Mouse (Mus musculus) intestine, postnatal 0 days (tissue): ENCODE data around the gene Ubr2. TPM values are rescaled to one million over a fixed set of nuclear protein-coding genes. Genes with fewer than 3 reads are reported as not detected.

Experiments
- ATAC-seq: fragments of 200-750 bp; cut with Nextera tagmentation; 2 replicates; pipeline ENCODE4 v1.8.0; 2017; ENCODE audit warnings: mild to moderate bottlenecking, moderate TSS enrichment, moderate library complexity
- H3K27ac ChIP-seq: fragments of 300-500 bp; sonication (generic); 2 replicates; pipeline ENCODE4 v1.5.1; 2014; ENCODE audit warnings: mild to moderate bottlenecking, low read depth, low read length, moderate library complexity
- H3K27me3 ChIP-seq: fragments of 300-500 bp; sonication (generic); replicated peaks from 2 replicates; pipeline ENCODE4 v1.6.1; 2014; ENCODE audit warnings: low read length, mixed read lengths; ENCODE audit not compliant: control insufficient read depth, insufficient read depth
- H3K36me3 ChIP-seq: fragments of 300-500 bp; sonication (generic); 2 replicates; pipeline ENCODE4 v1.6.1; 2014; ENCODE audit warnings: mild to moderate bottlenecking, moderate library complexity; ENCODE audit not compliant: control insufficient read depth, insufficient read depth
- H3K4me1 ChIP-seq: fragments of 300-500 bp; sonication (generic); replicated peaks from 2 replicates; pipeline ENCODE4 v1.6.1; 2014; ENCODE audit warnings: antibody characterized with exemption, low read length, mixed read lengths; ENCODE audit not compliant: control insufficient read depth, insufficient read depth
- H3K4me2 ChIP-seq: fragments of 300-500 bp; sonication (generic); replicated peaks from 2 replicates; pipeline ENCODE4 v1.6.1; 2014; ENCODE audit warnings: low read depth, mild to moderate bottlenecking, moderate library complexity
- H3K4me3 ChIP-seq: fragments of 300-500 bp; sonication (generic); 2 replicates; pipeline ENCODE4 v1.5.1; 2014; ENCODE audit warnings: low read depth, low read length
- H3K9ac ChIP-seq: fragments of 300-500 bp; sonication (generic); 2 replicates; pipeline ENCODE4 v1.6.1; 2014; ENCODE audit warnings: mild to moderate bottlenecking, low read depth, low read length
- H3K9me3 ChIP-seq: fragments of 300-500 bp; sonication (generic); 2 replicates; pipeline ENCODE4 v1.6.1; 2016; ENCODE audit warnings: mixed run types; ENCODE audit not compliant: control insufficient read depth
- CTCF ChIP-seq: sonication (generic); IDR thresholded peaks from 2 replicates; pipeline ENCODE4 v1.5.1; 2016; ENCODE audit warnings: low read depth, mild to moderate bottlenecking, control low read depth, antibody characterized with exemption, moderate library complexity
- WGBS: fragments of 180-500 bp; shearing (Covaris S2); extraction: QIAGEN DNeasy Blood & Tissue Kit; methylation state at CpG from one replicate; pipeline ENCODE4 v1.1.7; 2014; 5-methylcytosine and 5-hydroxymethylcytosine counted together
- polyA plus RNA-seq: library from polyadenylated mRNA; unstranded; fragments of >200 nt; fragmentation: Nextera tagmentation; extraction: Ambion mirVana; gene quantifications from 2 replicates; pipeline ENCODE4 v1.2.1, GENCODE M21; 2015

The Ubr2 gene
- polyA plus RNA-seq, 1 experiment from 2014 or later, result 4.9 TPM

DNA sequence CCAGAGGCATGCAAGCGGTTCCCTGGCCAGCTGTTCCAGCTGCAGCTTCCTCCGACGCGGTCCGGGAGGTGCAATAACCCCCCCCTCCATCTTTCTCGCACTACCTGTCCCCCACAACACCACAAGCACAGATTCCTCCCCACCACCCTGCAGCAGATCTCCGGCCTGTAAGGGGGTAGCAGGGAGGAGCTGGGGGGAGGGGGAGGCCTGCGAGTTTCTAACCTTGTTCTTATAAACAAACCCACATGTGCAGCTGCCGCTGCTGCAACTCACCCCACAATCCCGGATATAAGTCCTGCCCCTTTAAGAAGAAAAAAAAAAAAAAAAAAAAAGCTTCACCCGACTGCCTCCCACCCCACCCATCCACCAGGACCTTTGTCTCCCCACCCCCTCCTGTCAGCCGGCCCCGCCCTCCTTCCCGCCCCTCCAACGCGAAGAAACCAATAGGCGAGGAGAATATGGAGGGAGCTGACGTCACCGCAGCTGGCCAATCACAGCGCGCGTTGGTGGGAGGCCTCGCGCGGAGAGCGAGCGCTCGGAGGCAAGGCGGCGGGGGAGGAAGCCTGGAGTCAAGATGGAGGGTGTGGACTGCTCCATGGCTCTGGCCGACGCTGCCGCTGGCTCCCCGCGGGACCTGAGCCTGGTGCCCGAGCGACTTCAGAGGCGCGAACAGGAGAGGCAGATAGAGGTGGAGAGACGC, 120.1 kb downstream of the Ubr2 start, which contains the start of gene Tbcc:
Tbcc (plus strand) TSS at position 569 of the 700 bp plus-strand sequence.
- Histone ChIP-seq H3K4me1 (peaks cover 21% of the 10 kb centered on the region), H3K4me2 (peak within 1 kb of the TSS; percentile 98)
- under 1% methylated on average over 40 of the region's 40 CpGs for WGBS

GRCm38 (mm10) chr17:46889450-46890084, 120.8 kb downstream of the Ubr2 start:
- H3K27ac ChIP-seq, result peak overlapping the region; percentile 92
- peaks cover 21% of the 10 kb centered on the region for H3K4me1 ChIP-seq
- TF ChIP-seq CTCF, result peak; percentile 11; the same call in 1 of the 2 replicates
- H3K4me3 ChIP-seq, result peak overlapping the region; percentile 84
- H3K36me3 ChIP-seq, result no peaks in the 10 kb centered on the region
- H3K4me2 ChIP-seq, result peak overlapping the region; percentile 98
- no peaks in the 10 kb centered on the region for H3K9me3 ChIP-seq
- H3K9ac ChIP-seq, result peak overlapping the region; percentile 71
- peak; percentile 13; the same call in 1 of the 2 replicates for ATAC-seq
- no peaks in the 10 kb centered on the region for H3K27me3 ChIP-seq
- WGBS, result under 1% methylated on average over 44 of the region's 44 CpGs

More for the DNA sequence above, 120.1 kb downstream of the Ubr2 start, which contains the start of gene Tbcc:
- Histone ChIP-seq H3K9me3 (no peaks in the 10 kb centered on the region), H3K27me3 (no peaks in the 10 kb centered on the region), H3K9ac (peak within 1 kb of the TSS; percentile 86), H3K36me3 (no peaks in the 10 kb centered on the region), H3K4me3 (peak within 1 kb of the TSS; percentile 84), H3K27ac (peak within 1 kb of the TSS; percentile 92)
- TF ChIP-seq CTCF, result no peak
- peak; percentile 92 for ATAC-seq

DNA sequence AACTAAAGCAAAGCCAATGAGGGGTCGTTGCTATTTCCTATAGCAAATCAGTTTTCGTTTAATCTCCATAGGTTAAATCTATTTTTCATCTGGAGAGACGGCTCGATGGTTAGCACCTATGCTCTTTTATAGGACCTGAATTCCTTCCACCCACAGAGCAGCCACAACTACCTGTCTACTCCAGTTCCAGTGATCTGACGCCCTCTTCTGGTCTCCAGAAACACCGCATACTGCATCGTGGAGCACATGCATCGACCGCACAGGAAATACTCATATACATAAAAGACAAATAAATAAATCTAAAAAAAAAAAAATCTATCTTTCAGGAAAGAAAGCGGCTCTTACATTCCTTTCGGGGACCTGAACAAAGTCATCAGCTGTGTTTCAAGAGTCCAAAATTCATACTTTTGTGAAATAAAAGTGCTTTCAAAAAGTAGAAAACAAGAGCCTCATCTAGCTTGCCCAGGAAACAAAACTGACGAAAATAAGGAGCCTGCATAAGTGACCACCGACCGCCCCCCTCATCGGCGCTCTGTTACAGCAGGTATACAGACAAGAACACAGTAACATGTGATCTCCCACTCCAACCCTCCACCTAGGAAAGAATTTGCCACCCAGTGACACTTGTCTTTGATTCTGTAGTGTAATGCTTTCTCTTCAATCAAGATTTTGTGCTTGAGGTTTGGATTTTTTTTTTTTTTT, 121.7 kb downstream of the Ubr2 start:
- Histone ChIP-seq H3K4me2 (peak overlapping the region; percentile 98), H3K4me1 (peaks cover 21% of the 10 kb centered on the region), H3K27ac (0 out of 2 replicates have a peak overlapping the region, but pooled peaks have one; percentile 92), H3K9me3 (no peaks in the 10 kb centered on the region), H3K27me3 (no peaks in the 10 kb centered on the region), H3K9ac (peak overlapping the region; percentile 71; the same call in 1 of the 2 replicates), H3K36me3 (no peaks in the 10 kb centered on the region), H3K4me3 (peak overlapping the region; percentile 84)
- peak; percentile 82 for TF ChIP-seq CTCF
- WGBS, result 43% methylated on average over 16 of the region's 16 CpGs
- ATAC-seq, result no peak

- peaks cover 5% of the 10 kb centered on the region; the same call in 1 of the 2 replicates for H3K4me1 ChIP-seq
- no peak overlapping the region for H3K27ac ChIP-seq
- WGBS, result 30% methylated on average over 17 of the region's 17 CpGs
- H3K27me3 ChIP-seq, result no peaks in the 10 kb centered on the region
- H3K9ac ChIP-seq, result peak overlapping the region; percentile 22; the same call in 1 of the 2 replicates
- no peak for ATAC-seq
- no peak overlapping the region for H3K4me3 ChIP-seq
- H3K36me3 ChIP-seq, result no peaks in the 10 kb centered on the region
- no peaks in the 10 kb centered on the region for H3K9me3 ChIP-seq
- peak overlapping the region; percentile 41 for H3K4me2 ChIP-seq
- no peak for TF ChIP-seq CTCF
These were observed 124.3 kb downstream of the Ubr2 start for GRCm38 (mm10) chr17:46885910-46886643.

DNA sequence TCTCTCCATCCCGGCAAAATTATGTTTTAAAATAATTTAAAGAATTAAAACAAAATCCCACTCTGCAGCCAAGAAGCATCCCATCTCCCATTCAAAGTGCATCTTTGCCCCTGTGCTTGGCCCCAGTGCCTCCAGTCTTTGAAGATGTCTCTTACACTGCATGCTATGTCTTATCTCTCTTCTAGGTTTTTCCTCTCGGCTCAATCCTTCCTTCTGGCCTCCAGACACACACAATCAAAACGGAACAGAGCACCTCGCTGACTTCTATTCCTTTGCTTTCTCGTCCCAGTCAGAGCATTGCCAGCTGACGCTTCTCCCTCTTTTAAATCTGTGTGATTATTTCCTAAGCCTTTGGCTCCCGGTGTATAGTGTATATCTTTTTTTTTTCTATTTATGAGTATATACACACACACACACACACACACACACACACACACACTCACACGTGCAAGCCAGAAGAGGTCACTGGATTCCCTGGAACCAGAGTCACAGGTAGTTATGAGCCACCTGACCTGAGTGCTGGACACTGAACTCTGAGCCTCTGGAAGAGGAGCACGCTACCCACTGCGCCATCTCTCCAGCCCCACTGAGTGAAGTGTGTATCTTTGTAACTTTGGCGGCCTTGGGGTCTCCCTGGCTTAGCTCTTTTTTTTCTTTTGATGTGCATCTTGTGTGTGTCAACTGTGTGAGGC, 125.0 kb downstream of the Ubr2 start:
- no peaks in the 10 kb centered on the region for H3K9me3 ChIP-seq
- H3K4me3 ChIP-seq, result no peak overlapping the region
- TF ChIP-seq CTCF, result no peak
- no peak for ATAC-seq
- H3K4me2 ChIP-seq, result peak overlapping the region; percentile 41
- no peaks in the 10 kb centered on the region for H3K27me3 ChIP-seq
- H3K9ac ChIP-seq, result peak overlapping the region; percentile 22; the same call in 1 of the 2 replicates
- 59% methylated on average over 11 of the region's 11 CpGs for WGBS
- peaks cover 5% of the 10 kb centered on the region; the same call in 1 of the 2 replicates for H3K4me1 ChIP-seq
- no peak overlapping the region for H3K27ac ChIP-seq
- no peaks in the 10 kb centered on the region for H3K36me3 ChIP-seq
